Mouse (Mus musculus) midbrain, embryonic 15.5 days (tissue): ENCODE measurements around the gene Gm5485. TPM values are rescaled to one million over a fixed set of nuclear protein-coding genes. Genes with fewer than 3 reads are reported as not detected.

ENCODE experiments used
- ATAC-seq: fragments of 200-750 bp; cut with Nextera tagmentation; replicated peaks from 2 replicates; pipeline ENCODE4 v1.8.0; 2017; ENCODE audit warnings: moderate TSS enrichment
- H3K27ac ChIP-seq: fragments of 300-500 bp; sonication (generic); 2 replicates; pipeline ENCODE4 v1.5.1; 2015; ENCODE audit warnings: mild to moderate bottlenecking, inconsistent platforms
- H3K27me3 ChIP-seq: fragments of 300-500 bp; sonication (generic); replicated peaks from 2 replicates; pipeline ENCODE4 v1.6.1; 2015; ENCODE audit warnings: inconsistent platforms
- H3K36me3 ChIP-seq: fragments of 300-500 bp; sonication (generic); replicated peaks from 2 replicates; pipeline ENCODE4 v1.6.1; 2015; ENCODE audit warnings: inconsistent platforms
- H3K4me1 ChIP-seq: fragments of 300-500 bp; sonication (generic); 2 replicates; pipeline ENCODE4 v1.6.1; 2015; ENCODE audit warnings: inconsistent platforms
- H3K4me2 ChIP-seq: fragments of 300-500 bp; sonication (generic); 2 replicates; pipeline ENCODE4 v1.6.1; 2015; ENCODE audit warnings: inconsistent platforms, mild to moderate bottlenecking, moderate library complexity
- H3K4me3 ChIP-seq: fragments of 300-500 bp; sonication (generic); 2 replicates; pipeline ENCODE4 v1.5.1; 2015; ENCODE audit warnings: mild to moderate bottlenecking, inconsistent platforms
- H3K9ac ChIP-seq: fragments of 300-500 bp; sonication (generic); 2 replicates; pipeline ENCODE4 v1.6.1; 2015; ENCODE audit warnings: mild to moderate bottlenecking, inconsistent platforms
- H3K9me3 ChIP-seq: fragments of 300-500 bp; sonication (generic); 2 replicates; pipeline ENCODE4 v1.6.1; 2016; ENCODE audit warnings: inconsistent platforms
- WGBS: fragments of 180-500 bp; shearing (Covaris S2); methylation state at CpG from one replicate; pipeline ENCODE4 v1.1.7; 2015; ENCODE audit warnings: mixed read lengths; 5-methylcytosine and 5-hydroxymethylcytosine counted together
- polyA plus RNA-seq: library from polyadenylated mRNA; unstranded; fragments of >200 nt; fragmentation: Nextera tagmentation; extraction: Ambion mirVana; gene quantifications from 2 replicates; pipeline ENCODE4 v1.2.1, GENCODE M21; 2015

Gene Gm5485
- polyA plus RNA-seq, 1 experiment from 2014 or later: not detected

DNA sequence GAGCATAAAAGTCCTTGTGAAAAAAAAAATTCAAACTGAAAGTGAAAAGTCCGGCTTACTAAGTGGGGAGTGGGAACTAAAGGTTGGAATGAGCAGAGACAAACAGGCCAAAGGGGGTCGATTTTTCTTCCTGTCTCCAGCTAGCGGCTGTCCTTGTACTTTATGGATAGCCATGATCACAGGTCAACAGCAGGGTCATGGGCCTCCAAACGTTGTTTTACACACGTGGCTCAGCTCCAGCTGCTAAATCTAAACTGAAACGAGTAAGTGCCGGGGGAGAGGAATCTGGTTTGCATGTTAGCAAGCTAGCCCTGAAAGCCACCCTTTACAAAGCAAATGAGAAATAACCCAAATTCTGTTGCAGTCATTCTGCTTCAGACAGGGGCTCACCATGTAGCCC, 2.6 kb downstream of the Gm5485 start:
- 76% methylated on average over 7 of the region's 7 CpGs for WGBS
- no peaks in the 10 kb centered on the region for H3K27me3 ChIP-seq
- no peak for ATAC-seq
- H3K4me2 ChIP-seq: no peak overlapping the region
- no peak overlapping the region for H3K9ac ChIP-seq
- H3K4me1 ChIP-seq: peaks cover 3% of the 10 kb centered on the region; the same call in 1 of the 2 replicates
- no peaks in the 10 kb centered on the region for H3K36me3 ChIP-seq
- H3K9me3 ChIP-seq: no peaks in the 10 kb centered on the region
- H3K27ac ChIP-seq: no peak overlapping the region
- H3K4me3 ChIP-seq: no peak overlapping the region

DNA sequence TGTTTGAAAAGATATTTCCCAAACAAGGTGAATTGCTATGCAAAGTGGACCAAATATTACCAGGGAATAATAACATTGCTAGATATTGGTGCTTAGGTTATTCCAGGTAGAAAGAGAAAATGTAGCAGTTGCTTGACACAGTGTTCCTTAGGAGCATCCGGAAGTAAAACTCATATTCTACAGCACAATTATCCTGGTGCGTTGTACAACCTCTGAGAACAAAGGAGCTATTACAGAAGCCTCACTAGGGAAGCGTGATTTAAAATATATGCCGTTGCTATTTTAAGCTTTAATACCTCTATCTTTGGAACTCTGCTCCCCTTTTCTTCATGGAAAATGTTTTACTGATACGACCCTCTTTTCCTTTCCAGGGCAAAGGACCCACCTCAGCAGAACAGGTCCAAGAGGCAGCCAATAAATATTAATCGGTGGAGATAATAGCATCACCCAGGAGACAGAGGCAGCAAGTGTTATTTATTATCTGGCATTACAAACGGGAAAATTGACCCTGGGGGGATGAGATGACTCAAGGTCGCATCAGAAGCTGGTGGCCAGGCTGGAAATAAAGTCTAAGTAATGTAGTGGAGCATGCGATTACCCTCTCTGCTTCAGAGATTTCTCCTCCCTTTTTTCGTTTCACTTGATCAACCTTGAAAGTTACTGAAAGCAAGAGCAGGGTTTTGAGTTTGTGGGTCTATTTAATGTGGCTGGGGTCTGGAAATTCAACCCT, 6.4 kb downstream of the Gm5485 start:
- H3K27me3 ChIP-seq: no peaks in the 10 kb centered on the region
- no peak overlapping the region for H3K4me3 ChIP-seq
- H3K4me1 ChIP-seq: peaks cover 3% of the 10 kb centered on the region; the same call in 1 of the 2 replicates
- H3K9me3 ChIP-seq: no peaks in the 10 kb centered on the region
- no peak overlapping the region for H3K4me2 ChIP-seq
- H3K27ac ChIP-seq: no peak overlapping the region
- no peak overlapping the region for H3K9ac ChIP-seq
- no peak for ATAC-seq
- 37% methylated on average over 10 of the region's 10 CpGs for WGBS
- no peaks in the 10 kb centered on the region for H3K36me3 ChIP-seq

DNA sequence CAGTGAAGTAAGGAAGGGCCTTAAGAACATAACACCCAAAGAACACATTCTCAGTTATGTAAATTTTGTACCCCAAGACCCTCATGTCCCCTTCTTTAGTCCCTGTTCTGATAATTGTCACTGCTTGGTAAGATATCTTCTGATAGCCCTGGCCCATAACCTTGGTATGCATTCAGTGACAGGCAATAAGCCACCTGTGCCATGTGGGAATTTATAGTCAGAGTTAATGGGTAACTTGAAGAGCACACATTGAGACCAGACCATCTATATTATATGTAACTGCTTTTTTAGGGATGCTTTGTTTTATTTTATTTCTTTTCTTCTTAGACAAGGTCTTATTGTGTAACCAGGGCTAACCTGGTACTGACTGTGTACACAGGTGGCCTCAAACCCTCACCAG, 8.2 kb downstream of the Gm5485 start:
- Histone ChIP-seq H3K9me3 (no peaks in the 10 kb centered on the region), H3K36me3 (no peaks in the 10 kb centered on the region)
- no peak for ATAC-seq

DNA sequence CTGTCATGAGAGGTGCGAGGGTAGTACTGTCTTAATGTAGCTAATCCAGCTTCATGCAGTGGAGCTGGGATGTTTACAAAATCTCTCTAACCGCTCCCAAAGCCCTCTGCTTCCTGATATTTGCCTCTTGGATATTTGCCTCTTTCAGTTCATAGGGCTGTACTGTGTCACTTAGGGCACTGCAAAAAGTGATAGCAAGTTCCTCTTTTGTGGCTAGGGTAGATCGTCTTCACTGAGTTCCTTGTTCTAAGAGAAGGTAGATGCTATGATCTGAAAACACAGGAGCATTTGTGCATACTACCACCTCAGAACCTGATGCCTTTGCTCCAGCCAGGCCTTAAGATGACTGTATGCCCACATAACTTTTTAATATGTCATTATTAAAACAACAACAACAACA, 8.8 kb downstream of the Gm5485 start:
- Histone ChIP-seq H3K27me3 (no peaks in the 10 kb centered on the region), H3K4me1 (peaks cover 3% of the 10 kb centered on the region; the same call in 1 of the 2 replicates), H3K4me3 (no peak overlapping the region), H3K4me2 (no peak overlapping the region), H3K36me3 (no peaks in the 10 kb centered on the region), H3K27ac (no peak overlapping the region), H3K9me3 (no peaks in the 10 kb centered on the region), H3K9ac (no peak overlapping the region)
- WGBS: 93% methylated on average over 3 of the region's 3 CpGs
- ATAC-seq: no peak

More for the DNA sequence above, 8.2 kb downstream of the Gm5485 start:
- H3K9ac ChIP-seq: no peak overlapping the region
- no peaks in the 10 kb centered on the region for H3K27me3 ChIP-seq
- H3K4me2 ChIP-seq: no peak overlapping the region
- no peak overlapping the region for H3K27ac ChIP-seq
- peaks cover 3% of the 10 kb centered on the region; the same call in 1 of the 2 replicates for H3K4me1 ChIP-seq
- no peak overlapping the region for H3K4me3 ChIP-seq

DNA sequence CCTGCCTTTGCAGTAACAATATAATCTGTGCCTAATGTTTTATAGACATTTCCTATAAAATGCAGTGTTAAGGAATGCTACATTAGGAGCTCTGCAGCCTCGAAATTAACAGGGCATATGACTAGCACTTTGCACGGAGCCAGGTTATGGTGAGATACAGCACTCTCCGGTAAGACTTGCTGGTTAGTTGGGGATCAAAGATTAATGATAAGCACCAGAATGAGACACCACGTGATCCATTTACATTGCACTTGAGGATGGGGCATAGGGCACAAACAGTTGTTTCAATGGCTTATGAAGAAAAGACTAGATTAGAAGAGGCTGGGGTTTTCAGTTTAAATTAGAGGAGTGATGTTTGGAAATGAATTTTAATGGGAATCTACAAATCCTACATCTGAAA, 9.3 kb downstream of the Gm5485 start:
- WGBS: 84% methylated on average over 4 of the region's 4 CpGs
- ATAC-seq: no peak
- Histone ChIP-seq H3K4me3 (no peak overlapping the region), H3K27me3 (no peaks in the 10 kb centered on the region), H3K9me3 (no peaks in the 10 kb centered on the region), H3K9ac (no peak overlapping the region), H3K36me3 (no peaks in the 10 kb centered on the region), H3K4me2 (no peak overlapping the region), H3K4me1 (peaks cover 3% of the 10 kb centered on the region; the same call in 1 of the 2 replicates), H3K27ac (no peak overlapping the region)

DNA sequence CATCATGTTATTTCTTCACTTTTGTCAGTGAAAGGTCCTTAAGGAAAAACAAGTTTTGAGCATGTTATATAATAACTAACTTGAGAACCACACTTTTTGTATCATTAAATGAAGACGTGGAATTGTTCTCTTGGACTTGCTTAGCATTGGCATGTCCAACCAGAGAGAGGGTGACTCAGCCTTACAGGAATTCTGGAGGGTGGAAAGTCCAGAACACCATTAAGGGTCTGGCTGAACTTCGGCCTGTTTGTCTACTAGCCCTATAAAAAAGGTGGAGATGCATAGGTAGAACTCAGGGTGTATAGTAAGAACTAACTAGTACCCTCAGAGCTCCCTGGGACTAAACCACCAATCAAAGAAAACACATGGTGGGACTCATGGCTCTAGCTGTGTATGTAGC, 16.9 kb downstream of the Gm5485 start:
- no peaks in the 10 kb centered on the region for H3K9me3 ChIP-seq
- no peaks in the 10 kb centered on the region for H3K27me3 ChIP-seq
- no peak overlapping the region for H3K27ac ChIP-seq

DNA sequence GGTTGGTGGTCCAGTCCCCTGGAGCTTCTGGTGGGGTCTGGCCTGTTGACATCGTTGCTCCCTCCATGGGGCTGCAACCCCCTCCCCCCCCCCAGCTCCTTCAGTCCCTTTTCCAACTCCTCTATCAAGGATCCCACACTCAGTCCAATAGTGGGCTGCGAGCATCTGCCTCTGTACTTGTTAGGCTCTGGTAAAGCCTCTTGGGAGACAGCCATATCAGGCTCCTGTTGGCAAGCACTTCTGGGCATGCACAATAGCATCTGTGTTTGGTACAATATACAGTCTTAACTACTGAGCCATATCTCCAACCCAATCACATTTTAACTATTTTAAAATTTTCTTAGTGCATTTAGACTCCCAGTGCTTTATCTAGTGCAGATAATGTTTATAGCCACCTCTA, 25.2 kb downstream of the Gm5485 start:
- Histone ChIP-seq H3K9me3 (no peaks in the 10 kb centered on the region), H3K4me1 (no peaks in the 10 kb centered on the region), H3K4me3 (no peak overlapping the region), H3K4me2 (no peak overlapping the region), H3K36me3 (no peaks in the 10 kb centered on the region), H3K9ac (no peak overlapping the region), H3K27ac (no peak overlapping the region), H3K27me3 (no peaks in the 10 kb centered on the region)
- WGBS: 83% methylated on average over 2 of the region's 2 CpGs
- ATAC-seq: no peak

More for the DNA sequence above, 16.9 kb downstream of the Gm5485 start:
- Histone ChIP-seq H3K4me3 (no peak overlapping the region), H3K36me3 (no peaks in the 10 kb centered on the region), H3K4me1 (no peaks in the 10 kb centered on the region), H3K4me2 (no peak overlapping the region), H3K9ac (no peak overlapping the region)
- 95% methylated on average over 2 of the region's 2 CpGs for WGBS
- no peak for ATAC-seq

DNA sequence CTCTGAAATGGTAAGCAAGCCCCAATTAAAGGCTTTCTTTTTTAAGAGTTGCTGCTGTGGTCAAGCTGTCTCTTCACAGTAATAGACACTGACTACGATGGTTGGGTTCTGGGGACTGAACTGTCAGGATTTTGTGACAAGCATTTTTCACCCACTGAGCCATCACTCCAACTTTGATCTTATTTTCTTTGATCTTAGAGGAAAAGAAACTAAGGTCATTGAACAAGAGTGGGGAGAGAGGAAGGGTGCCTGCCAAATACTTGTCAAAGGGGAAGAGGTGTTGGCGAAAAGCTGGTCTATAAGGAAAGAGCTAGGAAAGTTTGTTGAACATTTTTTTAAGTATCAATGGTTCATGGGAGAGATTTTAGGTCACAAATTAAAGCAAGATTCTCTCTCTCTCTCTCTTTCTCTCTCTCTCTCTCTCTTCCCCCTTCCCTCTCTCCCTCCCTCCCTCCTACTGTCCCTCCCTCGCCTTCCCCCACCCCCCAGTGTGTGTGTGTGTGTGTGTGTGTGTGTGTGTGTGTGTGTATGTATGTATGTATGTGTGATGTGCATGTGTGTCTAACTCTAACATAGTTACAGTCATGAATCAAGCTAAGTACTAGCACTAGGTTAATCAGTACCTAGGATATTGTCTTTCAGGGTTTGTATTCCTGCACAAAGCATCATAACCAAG, 28.5 kb downstream of the Gm5485 start:
- H3K36me3 ChIP-seq: no peaks in the 10 kb centered on the region
- no peak for ATAC-seq
- 73% methylated on average over 3 of the region's 3 CpGs for WGBS
- H3K9me3 ChIP-seq: no peaks in the 10 kb centered on the region
- H3K27me3 ChIP-seq: no peaks in the 10 kb centered on the region
- no peak overlapping the region for H3K27ac ChIP-seq
- H3K4me3 ChIP-seq: no peak overlapping the region
- no peak overlapping the region for H3K4me2 ChIP-seq
- H3K9ac ChIP-seq: no peak overlapping the region
- H3K4me1 ChIP-seq: no peaks in the 10 kb centered on the region

DNA sequence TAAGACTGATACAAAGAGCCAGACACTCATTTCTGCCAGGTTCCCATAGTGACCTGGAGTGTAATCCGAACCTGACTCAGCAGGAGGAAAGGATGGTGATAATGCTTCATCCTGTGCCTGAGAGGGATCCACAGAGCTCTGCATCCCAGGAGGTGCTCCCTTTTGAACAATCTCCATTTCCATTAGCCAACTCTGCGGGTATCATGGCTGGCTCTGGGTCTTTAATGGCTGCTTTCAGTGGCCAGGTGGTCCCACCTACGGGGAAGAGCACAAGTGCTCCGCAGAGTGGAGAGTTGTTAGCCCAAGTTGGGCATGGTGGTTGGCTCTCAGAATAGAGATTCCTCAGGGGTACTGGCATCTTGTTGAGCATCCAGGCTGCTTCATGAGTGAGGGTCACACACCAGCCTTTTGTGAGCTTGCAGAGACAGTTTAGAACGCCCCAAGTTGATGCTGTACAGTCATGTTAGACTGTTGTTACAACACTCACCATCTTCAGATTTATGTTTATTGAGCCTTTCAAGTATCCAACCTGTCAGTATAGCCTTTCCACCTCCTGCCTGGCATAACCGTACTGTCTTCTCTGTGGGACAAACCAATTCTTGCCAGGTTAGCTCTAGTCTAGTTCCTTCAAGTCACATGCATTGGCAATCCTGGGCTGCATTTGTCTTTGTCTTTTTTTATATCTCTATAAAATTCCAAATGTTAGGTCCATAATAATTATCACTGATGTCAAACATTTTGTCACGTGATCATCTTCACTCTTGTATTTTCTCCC, 38.3 kb downstream of the Gm5485 start:
- WGBS: 83% methylated on average over 7 of the region's 7 CpGs
- no peaks in the 10 kb centered on the region for H3K4me1 ChIP-seq
- ATAC-seq: no peak
- no peak overlapping the region for H3K4me3 ChIP-seq
- H3K9ac ChIP-seq: no peak overlapping the region
- H3K4me2 ChIP-seq: no peak overlapping the region
- no peaks in the 10 kb centered on the region for H3K9me3 ChIP-seq
- no peaks in the 10 kb centered on the region for H3K36me3 ChIP-seq
- H3K27me3 ChIP-seq: no peaks in the 10 kb centered on the region
- no peak overlapping the region for H3K27ac ChIP-seq

DNA sequence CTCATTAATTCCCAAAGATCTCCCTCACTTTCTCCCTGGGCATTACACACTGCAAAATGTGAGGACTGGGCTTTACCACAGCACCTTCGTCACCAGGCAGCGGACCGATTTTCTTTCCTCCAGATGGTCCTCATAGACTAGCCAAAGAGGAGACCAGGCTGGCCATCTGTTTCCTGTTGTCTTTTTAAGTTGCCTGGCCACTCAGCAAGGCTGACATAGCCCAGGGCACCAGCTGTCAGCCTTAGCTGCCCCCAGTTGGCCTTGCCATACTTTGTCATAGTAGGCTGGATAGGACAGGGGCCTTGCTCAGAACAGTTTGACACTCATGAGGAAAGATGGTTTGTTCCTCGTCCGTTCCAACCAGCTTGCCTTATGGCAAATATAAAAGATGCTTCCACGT, 39.8 kb downstream of the Gm5485 start:
- Histone ChIP-seq H3K27ac (no peak overlapping the region), H3K9me3 (no peaks in the 10 kb centered on the region), H3K9ac (no peak overlapping the region), H3K4me3 (no peak overlapping the region), H3K36me3 (no peaks in the 10 kb centered on the region), H3K27me3 (no peaks in the 10 kb centered on the region), H3K4me2 (no peak overlapping the region), H3K4me1 (no peaks in the 10 kb centered on the region)
- no peak for ATAC-seq
- 85% methylated on average over 6 of the region's 6 CpGs for WGBS

DNA sequence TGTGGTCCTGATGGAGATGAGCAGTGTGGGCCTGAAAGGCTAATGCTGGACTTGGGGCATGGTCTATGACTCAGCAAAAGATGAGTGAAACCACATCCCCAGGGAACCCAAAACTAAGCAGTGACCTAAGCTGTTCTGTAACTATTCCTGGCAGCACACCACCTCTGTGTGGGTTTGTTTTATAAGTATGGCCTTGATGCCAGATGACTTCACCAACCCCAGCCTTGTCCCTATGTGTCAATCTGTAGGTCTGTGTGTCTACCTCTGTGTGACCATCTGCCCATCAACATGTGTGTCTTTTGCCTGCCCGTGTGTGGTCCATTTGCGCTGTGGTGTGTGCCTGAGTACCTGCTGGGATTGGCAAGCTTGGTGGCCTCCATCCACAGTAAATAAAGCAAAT, 44.1 kb downstream of the Gm5485 start:
- Histone ChIP-seq H3K27me3 (no peaks in the 10 kb centered on the region), H3K36me3 (no peaks in the 10 kb centered on the region), H3K4me1 (no peaks in the 10 kb centered on the region), H3K4me3 (no peak overlapping the region), H3K9ac (no peak overlapping the region), H3K9me3 (no peaks in the 10 kb centered on the region), H3K27ac (no peak overlapping the region), H3K4me2 (no peak overlapping the region)
- no peak for ATAC-seq
- 97% methylated on average over 2 of the region's 2 CpGs for WGBS

DNA sequence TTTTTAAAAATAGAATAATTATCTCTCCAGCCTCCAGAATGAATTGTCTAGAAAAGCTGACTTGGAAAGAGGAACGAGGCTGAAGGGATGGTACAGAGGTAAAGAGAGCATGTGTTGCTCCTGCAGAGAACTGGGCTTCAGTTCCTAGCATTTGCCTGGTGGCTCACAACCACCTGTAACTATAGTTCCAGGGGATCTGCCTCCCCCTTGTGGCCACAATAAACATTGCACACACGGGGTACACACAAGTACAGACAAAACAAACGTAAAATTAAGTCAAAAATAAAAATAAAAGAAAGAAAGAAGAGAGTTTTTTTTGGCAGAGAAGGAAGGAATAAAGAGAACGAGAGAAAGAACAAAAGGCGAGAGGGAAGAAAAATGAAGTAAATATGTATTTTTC, 45.4 kb downstream of the Gm5485 start:
- no peaks in the 10 kb centered on the region for H3K9me3 ChIP-seq
- no peaks in the 10 kb centered on the region for H3K27me3 ChIP-seq
- H3K4me3 ChIP-seq: no peak overlapping the region
- no peak for ATAC-seq
- no peak overlapping the region for H3K27ac ChIP-seq
- no peak overlapping the region for H3K4me2 ChIP-seq
- H3K9ac ChIP-seq: no peak overlapping the region
- no peaks in the 10 kb centered on the region for H3K36me3 ChIP-seq
- 92% methylated on average over 5 of the region's 5 CpGs for WGBS
- no peaks in the 10 kb centered on the region for H3K4me1 ChIP-seq
